Mouse (Mus musculus) layer of hippocampus, postnatal 36 days (tissue): ENCODE results near the gene Gm8180. TPM values are rescaled to one million over a fixed set of nuclear protein-coding genes. Genes with fewer than 3 reads are reported as not detected.
"Not testable (repeated sequence)": the region's sequence is repeated elsewhere in the genome, so short reads cannot be mapped to it uniquely, and the experiment has no call there.

Experiments
- DNase-seq, 2 experiments: peaks; one replicate each; pipeline ENCODE4 v3.0.0; 2022
- total RNA-seq, 2 experiments: library from RNA; stranded (reverse); gene quantifications; 2 replicates each; pipeline ENCODE4 v1.2.3; 2021

Gene Gm8180
- total RNA-seq = not detected

DNA sequence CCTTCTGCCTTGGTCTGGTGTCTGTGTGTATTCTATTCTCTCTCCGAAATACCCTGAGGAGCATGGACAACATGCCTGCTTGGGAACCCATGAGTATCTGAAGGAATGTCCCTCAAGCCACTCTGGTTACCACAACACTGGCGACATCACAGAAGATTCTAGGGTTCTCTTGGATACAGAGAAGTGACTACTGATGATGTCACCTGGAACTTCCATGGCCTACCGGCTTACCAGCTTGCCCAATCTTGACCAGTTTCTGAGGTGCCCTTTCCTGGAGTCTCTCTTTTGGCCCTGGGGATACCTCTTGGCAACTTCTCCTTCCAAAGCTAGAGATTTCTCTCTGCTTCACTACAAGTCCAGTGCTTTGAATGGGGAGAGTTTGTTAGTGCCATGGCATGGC is at the start of gene Gm8180:
Gene Gm8180 (minus strand): TSS at position 101 of the 400 bp plus-strand sequence.
- not testable (repeated sequence) for DNase-seq

DNA sequence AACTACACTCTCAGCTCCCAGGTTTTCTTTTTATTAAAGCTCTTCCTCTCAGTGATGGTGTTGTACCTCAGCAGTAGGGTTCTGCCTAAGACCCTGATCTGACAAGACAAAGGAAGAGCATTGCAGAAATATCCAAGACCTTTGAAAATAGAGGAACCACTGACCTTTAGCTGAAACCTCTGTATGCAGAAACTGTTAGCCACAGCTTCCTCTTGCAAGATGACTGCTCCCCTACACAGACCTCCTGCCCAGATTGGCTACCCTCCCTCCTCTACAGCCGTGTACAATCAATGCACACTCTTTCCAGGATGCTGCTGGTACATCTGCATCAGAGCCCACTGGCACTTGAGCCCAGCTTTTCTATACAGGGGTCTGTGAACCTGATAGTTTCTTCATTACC is 45.8 kb upstream of the Gm8180 start:
- DNase-seq = not testable (repeated sequence)

DNA sequence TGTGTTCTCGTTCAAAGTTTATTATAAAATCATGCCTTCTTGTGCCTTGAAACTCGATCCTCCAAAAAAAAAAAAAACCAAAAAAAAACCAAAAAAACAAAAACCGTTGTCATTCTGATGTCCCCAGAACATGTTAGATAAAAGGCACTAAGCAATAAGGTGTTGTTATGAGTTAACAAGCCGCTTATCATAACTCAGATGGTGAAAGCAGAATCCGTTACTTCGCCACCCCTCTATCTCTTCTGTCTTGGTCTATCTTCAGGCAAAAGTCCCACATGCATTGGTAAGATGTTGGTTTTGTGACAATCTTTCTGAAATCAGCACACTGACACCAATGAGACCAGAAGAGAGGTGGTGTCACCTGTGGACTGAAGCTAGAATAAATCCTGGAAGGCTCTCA is 39.6 kb upstream of the Gm8180 start:
- DNase-seq = not testable (repeated sequence)

GRCm38 (mm10) chr14:43821869-43822268 is 37.3 kb upstream of the Gm8180 start:
- not testable (repeated sequence) for DNase-seq

DNA sequence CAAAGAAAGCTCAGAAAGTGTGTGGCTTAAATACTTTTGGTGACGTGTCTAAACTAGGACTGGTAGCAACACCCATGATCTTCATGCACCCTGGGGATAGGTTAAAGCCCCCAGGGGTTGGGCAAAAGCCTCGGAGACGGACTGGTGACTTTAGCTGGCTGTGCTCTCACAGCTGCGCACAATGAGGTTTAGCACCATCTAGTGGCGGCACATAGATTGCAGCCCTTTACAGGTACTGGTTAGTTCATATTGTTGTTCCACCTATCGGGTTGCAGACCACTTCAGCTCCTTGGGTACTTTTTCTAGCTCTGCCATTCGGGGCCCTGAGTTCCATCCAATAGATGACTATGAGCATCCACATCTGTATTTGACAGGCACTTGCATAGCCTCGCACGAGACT is 27.9 kb upstream of the Gm8180 start:
- DNase-seq = peak; percentile 14 to 25

DNA sequence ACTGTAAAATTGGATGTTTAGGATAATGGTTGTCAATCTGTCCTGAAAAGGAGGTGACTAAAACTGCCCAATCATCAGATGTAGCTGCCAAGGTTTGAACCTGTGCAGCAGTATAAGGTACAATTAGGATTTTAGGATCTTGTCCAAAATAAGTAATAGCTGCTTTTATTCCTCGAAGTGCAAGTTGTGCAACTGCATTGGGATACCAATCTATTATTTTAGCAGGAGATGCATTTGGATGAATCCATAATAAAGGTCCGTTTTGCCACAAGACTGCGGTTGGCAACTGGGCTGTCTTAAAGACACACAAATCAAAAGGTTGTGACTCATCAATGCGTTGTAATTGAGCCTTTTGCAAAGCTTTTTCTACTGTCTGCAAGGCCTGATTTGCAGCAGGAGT is 23.6 kb upstream of the Gm8180 start:
- DNase-seq = not testable (repeated sequence)

DNA sequence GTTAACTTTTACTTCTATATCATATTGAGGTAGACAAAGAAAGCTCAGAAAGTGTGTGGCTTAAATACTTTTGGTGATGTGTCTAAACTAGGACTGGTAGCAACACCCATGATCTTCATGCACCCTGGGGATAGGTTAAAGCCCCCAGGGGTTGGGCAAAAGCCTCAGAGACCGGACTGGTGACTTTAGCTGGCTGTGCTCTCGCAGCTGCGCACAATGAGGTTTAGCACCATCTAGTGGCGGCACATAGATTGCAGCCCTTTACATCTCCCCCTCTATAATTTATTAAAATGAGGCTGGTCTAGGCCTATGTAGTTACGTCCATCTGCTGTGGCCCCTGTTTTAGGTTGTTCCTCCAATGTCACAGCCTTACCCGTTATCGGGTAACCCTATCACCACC is 19.9 kb upstream of the Gm8180 start:
- DNase-seq = not testable (repeated sequence)

DNA sequence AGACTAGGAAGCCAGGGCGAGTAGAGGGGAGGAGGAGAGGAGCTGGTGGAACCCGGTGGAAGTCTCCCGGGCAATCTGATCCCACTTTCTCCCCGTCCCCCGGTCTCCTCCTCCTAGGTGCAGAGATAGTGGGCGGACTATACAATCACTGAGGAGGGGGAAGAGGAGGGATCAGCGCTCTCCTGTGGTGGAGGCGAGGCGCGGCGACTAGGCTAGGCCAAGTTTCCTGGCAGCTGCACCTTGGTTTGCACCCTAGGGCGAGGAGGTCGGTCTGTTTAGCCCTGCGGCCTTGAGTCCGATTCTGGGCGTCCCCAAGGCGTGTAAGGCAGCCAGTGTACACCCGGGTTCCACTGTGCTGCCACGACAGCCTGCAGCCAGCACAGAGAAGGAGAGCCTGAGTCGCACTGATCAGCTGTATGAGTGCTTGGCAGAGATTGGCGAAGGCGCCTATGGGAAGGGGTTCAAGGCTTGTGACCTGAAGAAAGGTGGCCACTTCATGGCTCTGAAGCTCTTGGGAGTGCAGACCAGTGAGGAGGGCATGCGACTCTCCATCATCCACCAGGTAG is 12.4 kb upstream of the Gm8180 start:
- not testable (repeated sequence) for DNase-seq

DNA sequence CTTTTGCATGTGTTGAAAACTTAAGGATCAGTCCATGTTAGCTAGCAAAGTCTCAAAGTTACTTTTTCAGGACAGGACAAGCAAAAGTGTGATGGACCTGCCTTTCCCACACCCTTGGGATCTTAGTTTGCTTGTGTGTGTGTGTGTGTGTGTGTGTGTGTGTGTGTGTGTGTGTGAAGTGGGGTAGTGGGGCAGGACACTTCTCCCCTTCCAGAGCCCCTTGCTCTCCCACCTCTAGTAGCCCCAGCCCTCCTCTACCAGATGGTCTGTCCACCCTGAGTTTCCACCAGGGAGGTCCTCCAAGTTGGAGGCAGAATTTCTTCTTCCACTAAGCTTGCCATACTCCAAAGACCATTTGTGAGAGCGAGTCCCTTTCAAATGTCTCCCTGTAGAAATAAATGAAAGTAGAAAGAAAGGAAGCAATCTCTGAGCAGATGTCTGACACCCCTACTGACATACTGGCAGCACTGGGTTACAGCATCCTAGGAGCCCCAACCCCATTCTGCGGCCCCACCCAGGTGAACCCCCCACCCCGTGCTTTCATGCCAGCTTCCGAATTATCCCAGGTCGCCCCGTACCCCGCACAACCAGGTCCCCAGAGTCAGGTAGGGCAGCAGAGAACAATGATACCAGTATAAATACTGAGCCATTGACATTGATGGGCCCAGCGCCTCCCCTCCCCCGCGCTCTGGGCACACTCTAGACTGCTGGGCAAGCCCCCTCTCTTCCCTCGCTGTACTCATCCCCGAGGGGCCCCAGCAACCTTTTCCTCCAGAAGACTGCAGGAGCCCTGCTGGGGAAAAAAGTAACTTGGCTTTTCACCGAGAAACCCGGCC is 11.7 kb upstream of the Gm8180 start:
- no peak for DNase-seq

GRCm38 (mm10) chr14:43793811-43794210 is 9.3 kb upstream of the Gm8180 start:
- DNase-seq = not testable (repeated sequence)

DNA sequence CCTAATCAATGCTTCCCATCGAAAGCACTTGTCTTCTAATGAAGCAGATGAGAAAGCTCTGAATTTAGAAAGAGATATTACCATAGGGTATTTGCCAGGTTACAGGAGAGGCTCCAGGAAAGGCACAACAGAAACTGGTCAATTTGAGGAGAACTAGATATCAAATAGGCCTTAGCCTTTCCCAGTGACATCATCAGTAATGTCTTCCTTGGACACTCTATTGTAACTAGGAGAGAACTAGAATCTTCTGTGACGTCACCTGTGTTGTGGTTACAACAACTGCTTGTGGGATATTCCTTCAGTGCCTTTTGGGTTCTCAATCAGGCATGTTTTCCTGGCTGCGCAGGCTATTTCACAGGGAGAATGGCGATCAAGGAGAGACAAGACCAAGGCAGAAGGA is 37.0 kb downstream of the Gm8180 start, which contains the start of gene Gm6526:
Gene Gm6526 (plus strand): TSS at position 301 of the 400 bp plus-strand sequence.
- not testable (repeated sequence) for DNase-seq

Other genes starting within 250 kb of the Gm8180 start
- gene Gm5799, start 241.2 kb downstream of the Gm8180 start, total RNA-seq = not detected
- not detected for gene Gm17654, start 205.6 kb downstream of the Gm8180 start, total RNA-seq
- gene Gm10375, start 176.7 kb downstream of the Gm8180 start, total RNA-seq = not detected
- not detected for gene Gm8165, start 107.5 kb downstream of the Gm8180 start, total RNA-seq
- gene Gm7324, start 86.9 kb downstream of the Gm8180 start, total RNA-seq = 1 to 10 TPM; 1.2 to 1.5 TPM
- gene Gm16506, start 57.3 kb downstream of the Gm8180 start, total RNA-seq = not detected
- not detected for gene Gm6526, start 36.9 kb downstream of the Gm8180 start, total RNA-seq
- gene Ear1, start 90.8 kb upstream of the Gm8180 start, total RNA-seq = not detected
- not detected for gene Ear10, start 138.8 kb upstream of the Gm8180 start, total RNA-seq
- under 1 TPM in 1 of 2 experiments, not detected in 1; 0.33 TPM for gene Gm8113, start 140.6 kb upstream of the Gm8180 start, total RNA-seq
- gene Ang5, start 172.3 kb upstream of the Gm8180 start, total RNA-seq = not detected
- gene Ang6, start 217.5 kb upstream of the Gm8180 start, total RNA-seq = not detected